Mouse (Mus musculus): ENCODE data around the gene Cacna1s.

The Cacna1s gene

GRCm38 (mm10) chr1:136138191-136138830, 85.8 kb downstream of the Cacna1s start:
- no peak for DNase-seq (ENCODE audit: low spot score)

GRCm38 (mm10) chr1:136139990-136140640, 87.6 kb downstream of the Cacna1s start:
- DNase-seq (ENCODE audit: low spot score): peak; percentile 95

- DNase-seq (ENCODE audit: low spot score): no peak
These were observed 88.8 kb downstream of the Cacna1s start for GRCm38 (mm10) chr1:136141176-136141950.

- DNase-seq (ENCODE audit: low spot score): no peak
These were observed 89.8 kb downstream of the Cacna1s start for GRCm38 (mm10) chr1:136142336-136142735.

- no peak for DNase-seq (ENCODE audit: low spot score)
These were observed 91.0 kb downstream of the Cacna1s start for GRCm38 (mm10) chr1:136143514-136143913.

GRCm38 (mm10) chr1:136149702-136150101, 97.2 kb downstream of the Cacna1s start:
- no peak for DNase-seq (ENCODE audit: low spot score)

GRCm38 (mm10) chr1:136151371-136151770, 98.8 kb downstream of the Cacna1s start:
- DNase-seq (ENCODE audit: low spot score): no peak

- DNase-seq (ENCODE audit: low spot score): no peak
These were observed 103.8 kb downstream of the Cacna1s start for GRCm38 (mm10) chr1:136156304-136156703.

- no peak for DNase-seq (ENCODE audit: low spot score)
These were observed 104.4 kb downstream of the Cacna1s start for GRCm38 (mm10) chr1:136156951-136157350.

- DNase-seq (ENCODE audit: low spot score): no peak
These were observed 107.3 kb downstream of the Cacna1s start for GRCm38 (mm10) chr1:136159830-136160229.

GRCm38 (mm10) chr1:136160297-136160696, 107.7 kb downstream of the Cacna1s start:
- DNase-seq (ENCODE audit: low spot score): no peak

GRCm38 (mm10) chr1:136160930-136161329, 108.4 kb downstream of the Cacna1s start:
- no peak for DNase-seq (ENCODE audit: low spot score)

- no peak for DNase-seq (ENCODE audit: low spot score)
These were observed 108.9 kb downstream of the Cacna1s start for GRCm38 (mm10) chr1:136161333-136161921.

- DNase-seq (ENCODE audit: low spot score): no peak
These were observed 112.9 kb downstream of the Cacna1s start for GRCm38 (mm10) chr1:136165436-136165835.

- DNase-seq (ENCODE audit: low spot score): no peak
These were observed 115.1 kb downstream of the Cacna1s start for GRCm38 (mm10) chr1:136167657-136168056.
